Mouse (Mus musculus) embryonic fibroblast, embryonic 13.5 days (primary cell): ENCODE data around the gene Epn1.

Source experiments
- CTCF ChIP-seq: IDR thresholded peaks from 2 replicates; pipeline ENCODE4 v1.5.1; 2011; ENCODE audit warnings: mild to moderate bottlenecking, control low read depth, low read length, moderate library complexity, borderline replicate concordance; ENCODE audit not compliant: insufficient read depth
- POLR2A ChIP-seq: IDR thresholded peaks from 2 replicates; pipeline ENCODE4 v1.6.1; 2011; ENCODE audit warnings: low read depth, mild to moderate bottlenecking, control low read depth, low read length, moderate library complexity

DNA sequence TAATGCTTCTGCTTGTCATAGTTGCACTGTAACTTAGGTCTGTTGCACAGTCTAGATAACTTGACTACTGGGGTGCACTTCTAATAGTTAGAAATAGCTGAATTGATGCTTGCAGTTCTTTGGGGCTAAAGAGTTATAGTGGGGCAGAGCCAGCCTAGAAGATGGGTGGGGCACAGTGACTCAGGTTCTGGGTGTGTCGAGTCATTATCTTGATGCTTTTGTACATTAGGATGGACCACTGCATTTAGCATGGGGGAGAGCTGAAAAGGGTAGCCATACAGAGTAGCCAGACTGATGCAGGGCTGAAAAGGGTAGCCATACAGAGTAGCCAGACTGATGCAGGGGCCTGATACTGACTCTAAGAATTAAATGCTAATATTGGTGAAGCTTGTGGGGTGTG, 6.4 kb upstream of the Epn1 start:
- TF ChIP-seq CTCF (no peak), POLR2A (no peak)
